Mouse (Mus musculus) lung, postnatal 0 days (tissue): ENCODE results near the gene Ankrd9. TPM values are rescaled to one million over a fixed set of nuclear protein-coding genes. Genes with fewer than 3 reads are reported as not detected.

Experiments used
- ATAC-seq: fragments of 200-750 bp; cut with Nextera tagmentation; 2 replicates; pipeline ENCODE4 v1.8.0; 2017; ENCODE audit warnings: moderate library complexity
- DNase-seq: peaks from one replicate; pipeline ENCODE4 v3.0.0-alpha.2; 2016; ENCODE audit warnings: low spot score
- H3K27ac ChIP-seq: fragments of 300-500 bp; sonication (generic); 2 replicates; pipeline ENCODE4 v1.5.1; 2014; ENCODE audit warnings: antibody characterized with exemption, mild to moderate bottlenecking, low read length, mixed read lengths
- H3K27me3 ChIP-seq: fragments of 300-500 bp; sonication (generic); replicated peaks from 2 replicates; pipeline ENCODE4 v1.6.1; 2014; ENCODE audit warnings: low read length, mixed read lengths; ENCODE audit not compliant: insufficient read depth
- H3K36me3 ChIP-seq: fragments of 300-500 bp; sonication (generic); 2 replicates; pipeline ENCODE4 v1.6.1; 2014; ENCODE audit warnings: low read length, mixed read lengths; ENCODE audit not compliant: insufficient read depth
- H3K4me1 ChIP-seq: fragments of 300-500 bp; sonication (generic); 2 replicates; pipeline ENCODE4 v1.6.1; 2014; ENCODE audit warnings: antibody characterized with exemption, low read depth, low read length, mixed read lengths; ENCODE audit not compliant: insufficient read depth
- H3K4me2 ChIP-seq: fragments of 300-500 bp; sonication (generic); replicated peaks from 2 replicates; pipeline ENCODE4 v1.6.1; 2014; ENCODE audit warnings: low read depth, mild to moderate bottlenecking, low read length, moderate library complexity, mixed read lengths
- H3K4me3 ChIP-seq: fragments of 300-500 bp; sonication (generic); 2 replicates; pipeline ENCODE4 v1.5.1; 2014; ENCODE audit warnings: low read depth, low read length
- H3K9ac ChIP-seq: fragments of 300-500 bp; sonication (generic); replicated peaks from 2 replicates; pipeline ENCODE4 v1.6.1; 2014; ENCODE audit warnings: low read depth, mild to moderate bottlenecking
- H3K9me3 ChIP-seq: fragments of 300-500 bp; sonication (generic); 2 replicates; pipeline ENCODE4 v1.6.1; 2016; ENCODE audit warnings: low read length, mixed read lengths
- CTCF ChIP-seq: IDR thresholded peaks from 2 replicates; pipeline ENCODE4 v1.5.1; 2016; ENCODE audit warnings: antibody characterized with exemption, mild to moderate bottlenecking
- EP300 ChIP-seq: IDR thresholded peaks from 2 replicates; pipeline ENCODE4 v1.6.1; 2016; ENCODE audit warnings: antibody characterized with exemption, mild to moderate bottlenecking, control low read depth
- WGBS: fragments of 180-500 bp; shearing (Covaris S2); extraction: QIAGEN DNeasy Blood & Tissue Kit; methylation state at CpG from one replicate; pipeline ENCODE4 v1.1.7; 2014; 5-methylcytosine and 5-hydroxymethylcytosine counted together
- polyA plus RNA-seq: library from polyadenylated mRNA; unstranded; fragments of >200 nt; fragmentation: Nextera tagmentation; extraction: Ambion mirVana; gene quantifications from 2 replicates; pipeline ENCODE4 v1.2.1, GENCODE M21; 2015

The Ankrd9 gene
- polyA plus RNA-seq, 1 experiment from 2014 or later: 12.4 TPM

DNA sequence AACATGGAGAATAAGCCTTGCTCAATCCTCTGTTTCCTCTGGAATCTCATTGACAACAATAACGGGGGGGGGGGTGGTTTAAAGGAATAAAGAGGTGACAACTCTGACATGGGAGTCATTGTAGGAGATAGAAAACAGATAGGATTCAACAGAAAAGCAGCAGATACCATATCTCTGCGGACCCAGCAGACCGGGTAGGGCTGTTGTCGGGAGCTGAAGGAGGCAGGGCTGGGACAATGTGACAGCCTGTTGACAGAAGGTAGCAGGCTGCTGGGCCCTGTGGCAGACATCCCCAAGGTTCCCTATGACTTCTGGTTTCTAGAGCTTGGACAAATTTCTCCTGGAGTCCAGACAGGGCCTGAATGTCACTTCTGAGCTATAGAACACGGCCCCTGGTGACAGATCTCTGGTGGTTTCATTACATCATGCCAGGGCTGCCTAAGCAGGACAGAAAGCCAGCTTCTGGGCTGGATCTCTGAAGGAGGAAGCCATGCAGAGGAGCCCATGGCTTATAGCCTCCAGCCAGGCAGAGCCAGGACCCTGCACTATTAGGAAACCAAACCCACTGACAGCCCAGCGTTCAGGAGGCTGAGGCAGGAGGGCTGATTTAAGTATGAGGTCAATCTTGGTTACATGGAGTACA is 30.9 kb upstream of the Ankrd9 start:
- Histone ChIP-seq H3K27ac (peak overlapping the region; percentile 77), H3K4me1 (peaks cover 14% of the 10 kb centered on the region; the same call in 1 of the 2 replicates), H3K4me3 (no peak overlapping the region), H3K36me3 (no peaks in the 10 kb centered on the region), H3K27me3 (no peaks in the 10 kb centered on the region), H3K9me3 (no peaks in the 10 kb centered on the region), H3K9ac (no peak overlapping the region), H3K4me2 (no peak overlapping the region)
- 0 out of 2 replicates have a peak, but pooled peaks have one; percentile 5 for TF ChIP-seq CTCF
- TF ChIP-seq EP300: no peak
- peak; percentile 76 for ATAC-seq
- peak; percentile 71 for DNase-seq
- 46% methylated on average over 6 of the region's 6 CpGs for WGBS

GRCm38 (mm10) chr12:111008500-111009490 is 30.0 kb upstream of the Ankrd9 start:
- peak; percentile 51 for ATAC-seq
- H3K36me3 ChIP-seq: no peaks in the 10 kb centered on the region
- no peak overlapping the region for H3K4me3 ChIP-seq
- H3K4me2 ChIP-seq: no peak overlapping the region
- H3K9me3 ChIP-seq: no peaks in the 10 kb centered on the region
- peak overlapping the region; percentile 77 for H3K27ac ChIP-seq
- WGBS: 31% methylated on average over 11 of the region's 11 CpGs
- peaks cover 14% of the 10 kb centered on the region; the same call in 1 of the 2 replicates for H3K4me1 ChIP-seq
- H3K9ac ChIP-seq: no peak overlapping the region
- H3K27me3 ChIP-seq: no peaks in the 10 kb centered on the region
- DNase-seq: peak; percentile 63
- TF ChIP-seq CTCF (no peak), EP300 (no peak)

GRCm38 (mm10) chr12:111007134-111008103 is 28.6 kb upstream of the Ankrd9 start:
- no peak overlapping the region for H3K9ac ChIP-seq
- H3K4me2 ChIP-seq: no peak overlapping the region
- H3K4me1 ChIP-seq: peaks cover 14% of the 10 kb centered on the region; the same call in 1 of the 2 replicates
- no peaks in the 10 kb centered on the region for H3K27me3 ChIP-seq
- WGBS: 31% methylated on average over 11 of the region's 14 CpGs
- TF ChIP-seq EP300 (no peak; the same call in 1 of the 2 replicates), CTCF (no peak)
- no peak overlapping the region for H3K4me3 ChIP-seq
- H3K9me3 ChIP-seq: no peaks in the 10 kb centered on the region
- DNase-seq (peak; percentile 84), ATAC-seq (peak; percentile 71)
- H3K36me3 ChIP-seq: no peaks in the 10 kb centered on the region
- H3K27ac ChIP-seq: peak overlapping the region; percentile 52

DNA sequence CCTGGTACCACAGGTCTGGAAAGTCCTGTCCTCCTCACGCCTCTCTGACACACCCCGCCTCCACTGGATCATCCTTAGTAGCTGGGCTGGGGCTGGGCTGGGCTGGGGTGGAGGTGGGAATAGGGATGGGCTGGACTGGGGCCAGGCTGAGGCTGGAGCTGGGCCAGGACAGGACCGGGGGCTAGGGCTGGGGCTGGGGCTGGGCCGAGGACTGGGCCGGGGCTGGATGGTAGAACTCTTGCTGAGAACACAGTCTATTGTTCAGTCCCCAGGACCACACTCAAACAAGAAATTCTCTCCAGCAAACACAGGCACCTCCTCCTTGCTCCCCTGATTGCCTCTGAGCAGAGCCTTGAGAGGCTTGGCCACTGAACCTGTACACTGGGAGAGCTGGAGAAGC is 27.5 kb upstream of the Ankrd9 start:
- ATAC-seq: no peak
- no peak overlapping the region for H3K9ac ChIP-seq

GRCm38 (mm10) chr12:111005803-111006202 is 27.0 kb upstream of the Ankrd9 start:
- no peak for TF ChIP-seq CTCF
- no peak for TF ChIP-seq EP300
- WGBS: 74% methylated on average over 6 of the region's 6 CpGs
- H3K4me1 ChIP-seq: peaks cover 14% of the 10 kb centered on the region; the same call in 1 of the 2 replicates
- no peak overlapping the region for H3K27ac ChIP-seq
- H3K9me3 ChIP-seq: no peaks in the 10 kb centered on the region
- H3K4me2 ChIP-seq: no peak overlapping the region
- no peak overlapping the region for H3K4me3 ChIP-seq
- no peaks in the 10 kb centered on the region for H3K27me3 ChIP-seq
- ATAC-seq (no peak), DNase-seq (no peak)
- no peaks in the 10 kb centered on the region for H3K36me3 ChIP-seq
- no peak overlapping the region for H3K9ac ChIP-seq

More for the DNA sequence above, 27.5 kb upstream of the Ankrd9 start:
- TF ChIP-seq EP300 (no peak), CTCF (no peak)
- H3K4me3 ChIP-seq: no peak overlapping the region
- no peak overlapping the region for H3K4me2 ChIP-seq
- 52% methylated on average over 4 of the region's 5 CpGs for WGBS
- H3K36me3 ChIP-seq: no peaks in the 10 kb centered on the region
- no peak overlapping the region; the same call in 1 of the 2 replicates for H3K27ac ChIP-seq
- DNase-seq: no peak
- H3K4me1 ChIP-seq: peaks cover 14% of the 10 kb centered on the region; the same call in 1 of the 2 replicates
- H3K27me3 ChIP-seq: no peaks in the 10 kb centered on the region
- H3K9me3 ChIP-seq: no peaks in the 10 kb centered on the region
